Comparison of ENCODE assay signal across 15 mouse cellular contexts in the genomic region with DNA sequence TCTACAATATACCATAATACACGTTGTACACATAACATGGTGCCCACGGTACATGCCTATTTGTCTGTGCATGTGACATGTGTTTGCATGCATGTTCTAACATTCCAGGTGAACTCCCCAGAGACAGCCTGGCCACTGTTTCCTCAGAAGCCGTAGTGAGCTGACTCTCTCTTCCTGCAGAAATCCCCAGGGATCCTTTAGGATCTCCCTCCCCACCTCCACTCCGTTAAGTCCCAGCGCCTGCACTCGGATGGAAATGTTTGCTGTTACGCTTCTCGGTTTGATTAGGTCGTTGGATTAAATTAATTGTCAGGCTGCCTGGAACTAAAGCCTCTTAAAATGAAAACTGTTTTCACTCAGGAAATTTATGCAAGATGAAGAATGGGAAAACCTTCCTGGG. TPM values are rescaled to one million over a fixed set of nuclear protein-coding genes. Genes with fewer than 3 reads are reported as not detected.
DNase-seq lines count a peak whose midpoint lies in the region; ATAC-seq lines count a peak whose summit lies in the region.
"Had no signal": no experiment of that assay in that cellular context is flagged by ENCODE, and none has a peak within 500 bp of the region (broad histone marks: within the 10 kb centered on the region; RNA-seq: fewer than 3 reads in every experiment).

No protein-coding gene starts in this region.

- no peak overlapping the region for H3K9ac ChIP-seq in hindbrain, embryonic 12.5 days
- H3K9ac ChIP-seq in neural tube, embryonic 11.5 days (ENCODE audit: low read length): no peak overlapping the region
- H3K9ac ChIP-seq in midbrain, embryonic 15.5 days: no peak overlapping the region
- H3K9ac ChIP-seq: embryonic facial prominence, embryonic 13.5 days; intestine, embryonic 15.5 days had no signal

- WGBS in hindbrain, embryonic 12.5 days: 43% methylated on average over 9 of the region's 9 CpGs
- WGBS in hindbrain, embryonic 10.5 days: 69% methylated on average over 9 of the region's 9 CpGs
- 65% methylated on average over 9 of the region's 9 CpGs for WGBS in neural tube, embryonic 11.5 days
- 26% methylated on average over 9 of the region's 9 CpGs for WGBS in midbrain, embryonic 15.5 days

- no peaks in the 10 kb centered on the region for H3K27me3 ChIP-seq in hindbrain, embryonic 12.5 days
- no peaks in the 10 kb centered on the region for H3K27me3 ChIP-seq in hindbrain, embryonic 10.5 days (ENCODE audit: insufficient read depth, poor library complexity, severe bottlenecking)
- H3K27me3 ChIP-seq in neural tube, embryonic 11.5 days (ENCODE audit: control insufficient read depth, insufficient read depth, low read length): no peaks in the 10 kb centered on the region
- H3K27me3 ChIP-seq in midbrain, embryonic 15.5 days (replicated peaks): no peaks in the 10 kb centered on the region
- H3K27me3 ChIP-seq: embryonic facial prominence, embryonic 13.5 days; intestine, embryonic 15.5 days had no signal

- no peak overlapping the region for H3K4me3 ChIP-seq in hindbrain, embryonic 12.5 days
- no peak overlapping the region for H3K4me3 ChIP-seq in hindbrain, embryonic 10.5 days
- no peak overlapping the region for H3K4me3 ChIP-seq in neural tube, embryonic 11.5 days (ENCODE audit: low read depth, low read length)
- H3K4me3 ChIP-seq in midbrain, embryonic 15.5 days: no peak overlapping the region
- H3K4me3 ChIP-seq: embryonic facial prominence, embryonic 13.5 days; intestine, embryonic 15.5 days had no signal

- 0 out of 2 replicates have a peak overlapping the region, but pooled peaks have one; percentile 45 for H3K27ac ChIP-seq in hindbrain, embryonic 12.5 days
- no peak overlapping the region for H3K27ac ChIP-seq in hindbrain, embryonic 10.5 days
- H3K27ac ChIP-seq in neural tube, embryonic 11.5 days (ENCODE audit: low read depth, low read length): peak overlapping the region; percentile 27; the same call in 1 of the 2 replicates
- H3K27ac ChIP-seq in midbrain, embryonic 15.5 days: peak overlapping the region; percentile 72
- H3K27ac ChIP-seq: embryonic facial prominence, embryonic 13.5 days; intestine, embryonic 15.5 days; stomach, postnatal 0 days had no signal

- DNase-seq in hindbrain, embryonic 10.5 days (ENCODE audit: low spot score): no peak
- no peak for DNase-seq in neural tube, embryonic 11.5 days (ENCODE audit: low spot score)
- no peak for DNase-seq in neural tube, embryonic 10.5 days (ENCODE audit: extremely low spot score, low spot score)
- no peak for DNase-seq in spleen, postnatal 4 days (ENCODE audit: low spot score in 2 of 2)
- no peak for DNase-seq in urinary bladder, postnatal 25 days (ENCODE audit: low spot score)
- DNase-seq: B cell, adult 2 months; cerebellum, adult 18-20 months; heart, postnatal 10 days; kidney, postnatal 36 days; thymus, postnatal 25 days had no signal

- H3K36me3 ChIP-seq in hindbrain, embryonic 12.5 days: 0 out of 2 replicates have a peak, but pooled peaks cover 5% of the 10 kb centered on the region
- peaks cover 14% of the 10 kb centered on the region for H3K36me3 ChIP-seq in hindbrain, embryonic 10.5 days
- H3K36me3 ChIP-seq in neural tube, embryonic 11.5 days (ENCODE audit: control insufficient read depth, insufficient read depth, low read length): no peaks in the 10 kb centered on the region
- H3K36me3 ChIP-seq in midbrain, embryonic 15.5 days (replicated peaks): no peaks in the 10 kb centered on the region
- H3K36me3 ChIP-seq: intestine, embryonic 15.5 days had no signal

- H3K4me1 ChIP-seq in hindbrain, embryonic 12.5 days: peaks cover 57% of the 10 kb centered on the region
- H3K4me1 ChIP-seq in hindbrain, embryonic 10.5 days (replicated peaks): peaks cover 68% of the 10 kb centered on the region
- peaks cover 11% of the 10 kb centered on the region for H3K4me1 ChIP-seq in neural tube, embryonic 11.5 days (ENCODE audit: control insufficient read depth, insufficient read depth, low read length)
- peaks cover 65% of the 10 kb centered on the region for H3K4me1 ChIP-seq in midbrain, embryonic 15.5 days

- no peak overlapping the region for H3K4me2 ChIP-seq in hindbrain, embryonic 12.5 days (replicated peaks)
- H3K4me2 ChIP-seq in neural tube, embryonic 11.5 days (ENCODE audit: low read depth): no peak overlapping the region
- H3K4me2 ChIP-seq in midbrain, embryonic 15.5 days: no peak overlapping the region
- H3K4me2 ChIP-seq: embryonic facial prominence, embryonic 13.5 days; intestine, embryonic 15.5 days had no signal

- ATAC-seq in hindbrain, embryonic 12.5 days (ENCODE audit: low FRiP score): no peak
- no peak for ATAC-seq in neural tube, embryonic 11.5 days (ENCODE audit: insufficient read depth, low FRiP score, low TSS enrichment)
- no peak for ATAC-seq in midbrain, embryonic 15.5 days (replicated peaks)
- ATAC-seq: intestine, embryonic 15.5 days had no signal

- H3K9me3 ChIP-seq in hindbrain, embryonic 12.5 days (replicated peaks): no peaks in the 10 kb centered on the region
- H3K9me3 ChIP-seq in hindbrain, embryonic 10.5 days: no peaks in the 10 kb centered on the region
- H3K9me3 ChIP-seq in neural tube, embryonic 11.5 days (ENCODE audit: control insufficient read depth, low read length): no peaks in the 10 kb centered on the region
- no peaks in the 10 kb centered on the region for H3K9me3 ChIP-seq in midbrain, embryonic 15.5 days
- H3K9me3 ChIP-seq: embryonic facial prominence, embryonic 13.5 days; intestine, embryonic 15.5 days had no signal

RNA-seq across cellular contexts. Expression of a gene that starts 31.9 kb away (rescaled TPM):
- polyA plus RNA-seq in hindbrain, embryonic 12.5 days (2016; fragmentation: Nextera tagmentation; extraction: Ambion mirVana): 84.8 and 86.1 TPM in 2 replicates
- polyA plus RNA-seq in hindbrain, embryonic 10.5 days (2016; fragmentation: Nextera tagmentation; extraction: Ambion mirVana): 42.2 and 56.0 TPM in 2 replicates
- polyA plus RNA-seq in neural tube, embryonic 11.5 days (2014; fragmentation: Nextera tagmentation; extraction: Ambion mirVana): 89.6 and 92.4 TPM in 2 replicates
- polyA plus RNA-seq in midbrain, embryonic 15.5 days (2015; fragmentation: Nextera tagmentation; extraction: Ambion mirVana): 67.4 and 78.1 TPM in 2 replicates
